Mouse (Mus musculus) midbrain, embryonic 12.5 days (tissue): ENCODE measurements around the gene Gm20388. TPM values are rescaled to one million over a fixed set of nuclear protein-coding genes. Genes with fewer than 3 reads are reported as not detected.

Source experiments
- ATAC-seq: fragments of 200-750 bp; cut with Nextera tagmentation; 2 replicates; pipeline ENCODE4 v1.8.0; 2017; ENCODE audit warnings: low read depth, moderate TSS enrichment, moderate library complexity; ENCODE audit not compliant: low FRiP score
- H3K27ac ChIP-seq: fragments of 300-500 bp; sonication (generic); replicated peaks from 2 replicates; pipeline ENCODE4 v1.5.1; 2016; ENCODE audit warnings: mild to moderate bottlenecking
- H3K27me3 ChIP-seq: fragments of 300-500 bp; sonication (generic); 2 replicates; pipeline ENCODE4 v1.6.1; 2016; ENCODE audit warnings: mild to moderate bottlenecking
- H3K36me3 ChIP-seq: fragments of 300-500 bp; sonication (generic); 2 replicates; pipeline ENCODE4 v1.6.1; 2016
- H3K4me1 ChIP-seq: fragments of 300-500 bp; sonication (generic); 2 replicates; pipeline ENCODE4 v1.6.1; 2016
- H3K4me2 ChIP-seq: fragments of 300-500 bp; sonication (generic); replicated peaks from 2 replicates; pipeline ENCODE4 v1.6.1; 2016; ENCODE audit warnings: mild to moderate bottlenecking, moderate library complexity
- H3K4me3 ChIP-seq: fragments of 300-500 bp; sonication (generic); 2 replicates; pipeline ENCODE4 v1.5.1; 2016; ENCODE audit warnings: mild to moderate bottlenecking
- H3K9ac ChIP-seq: fragments of 300-500 bp; sonication (generic); replicated peaks from 2 replicates; pipeline ENCODE4 v1.6.1; 2016; ENCODE audit warnings: mild to moderate bottlenecking, moderate library complexity
- H3K9me3 ChIP-seq: fragments of 300-500 bp; sonication (generic); 2 replicates; pipeline ENCODE4 v1.6.1; 2016; ENCODE audit warnings: mild to moderate bottlenecking
- WGBS: fragments of 180-500 bp; shearing (Covaris S2); methylation state at CpG from one replicate; pipeline ENCODE4 v1.1.7; 2016; 5-methylcytosine and 5-hydroxymethylcytosine counted together
- polyA plus RNA-seq: library from polyadenylated mRNA; unstranded; fragments of >200 nt; fragmentation: Nextera tagmentation; extraction: Ambion mirVana; gene quantifications from 2 replicates; pipeline ENCODE4 v1.2.1, GENCODE M21; 2016

Gm20388 gene
- polyA plus RNA-seq, 1 experiment from 2014 or later = not detected

DNA sequence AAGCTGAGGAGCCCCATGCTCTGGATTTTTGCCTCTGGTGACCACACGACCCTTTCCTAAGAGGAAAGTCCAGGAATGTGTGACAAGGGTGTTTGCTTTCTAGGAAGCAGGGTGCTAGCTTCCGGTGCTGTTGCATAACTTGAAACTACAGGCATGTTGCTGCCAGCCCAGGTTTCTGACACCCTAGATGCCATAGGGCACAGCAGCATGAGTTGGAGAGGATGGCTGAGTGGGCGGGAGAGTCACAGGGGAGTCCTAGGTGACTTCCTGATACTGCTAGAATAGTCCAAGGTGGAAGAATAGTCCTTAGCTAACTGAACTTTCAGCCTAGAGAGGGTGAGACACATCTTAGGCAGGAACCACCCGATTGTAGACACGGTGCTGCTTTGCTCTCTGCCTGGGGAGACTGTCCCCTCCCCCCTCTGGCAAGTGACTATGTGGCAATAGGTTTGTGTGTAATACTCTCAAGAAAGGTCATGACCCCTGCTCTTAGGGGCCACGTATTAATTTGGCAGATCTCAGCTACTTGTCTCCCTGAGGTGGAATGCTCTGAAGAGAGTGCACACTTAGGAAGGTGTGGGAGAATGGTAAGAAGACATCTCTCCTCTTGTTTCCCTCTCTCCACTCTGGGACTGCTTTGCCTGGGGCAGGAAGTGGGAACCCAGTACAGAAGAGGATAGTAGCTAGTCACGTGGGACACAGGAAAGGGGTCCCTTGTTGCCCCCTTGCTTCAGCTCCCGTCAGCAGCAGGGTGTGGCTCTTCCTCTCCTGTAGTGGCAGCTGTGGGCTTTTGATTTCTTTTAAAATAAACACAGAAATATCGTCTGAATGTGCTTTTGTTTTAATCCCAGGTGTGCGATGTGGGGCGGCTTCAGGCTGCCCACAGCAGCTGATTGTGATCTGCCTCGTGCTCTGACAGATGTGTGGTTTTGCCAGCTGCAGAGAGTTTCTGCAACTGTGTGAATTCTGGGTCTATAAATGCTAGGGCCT, 2553.3 kb downstream of the Gm20388 start:
- Histone ChIP-seq H3K9ac (no peak overlapping the region), H3K27ac (no peak overlapping the region), H3K36me3 (peaks cover 34% of the 10 kb centered on the region), H3K4me2 (no peak overlapping the region), H3K4me1 (peaks cover 11% of the 10 kb centered on the region), H3K9me3 (no peaks in the 10 kb centered on the region), H3K27me3 (peaks cover 43% of the 10 kb centered on the region), H3K4me3 (no peak overlapping the region)
- ATAC-seq = no peak
- WGBS = 69% methylated on average over 12 of the region's 12 CpGs

- Histone ChIP-seq H3K4me1 (peaks cover 10% of the 10 kb centered on the region), H3K4me2 (no peak overlapping the region), H3K27ac (no peak overlapping the region), H3K36me3 (peaks cover 44% of the 10 kb centered on the region), H3K27me3 (peaks cover 33% of the 10 kb centered on the region), H3K9ac (no peak overlapping the region), H3K9me3 (no peaks in the 10 kb centered on the region), H3K4me3 (no peak overlapping the region)
- no peak for ATAC-seq
- WGBS = 73% methylated on average over 7 of the region's 7 CpGs
Measured at GRCm38 (mm10) chr8:122464985-122465384, 2554.3 kb downstream of the Gm20388 start.

- H3K27ac ChIP-seq = no peak overlapping the region
- 94% methylated on average over 13 of the region's 13 CpGs for WGBS
- H3K4me2 ChIP-seq = no peak overlapping the region
- peaks cover 4% of the 10 kb centered on the region for H3K27me3 ChIP-seq
- no peaks in the 10 kb centered on the region for H3K9me3 ChIP-seq
- peaks cover 54% of the 10 kb centered on the region for H3K36me3 ChIP-seq
- no peak for ATAC-seq
- no peaks in the 10 kb centered on the region for H3K4me1 ChIP-seq
- no peak overlapping the region for H3K4me3 ChIP-seq
- no peak overlapping the region for H3K9ac ChIP-seq
Measured at GRCm38 (mm10) chr8:122467816-122468215, 2557.2 kb downstream of the Gm20388 start.

DNA sequence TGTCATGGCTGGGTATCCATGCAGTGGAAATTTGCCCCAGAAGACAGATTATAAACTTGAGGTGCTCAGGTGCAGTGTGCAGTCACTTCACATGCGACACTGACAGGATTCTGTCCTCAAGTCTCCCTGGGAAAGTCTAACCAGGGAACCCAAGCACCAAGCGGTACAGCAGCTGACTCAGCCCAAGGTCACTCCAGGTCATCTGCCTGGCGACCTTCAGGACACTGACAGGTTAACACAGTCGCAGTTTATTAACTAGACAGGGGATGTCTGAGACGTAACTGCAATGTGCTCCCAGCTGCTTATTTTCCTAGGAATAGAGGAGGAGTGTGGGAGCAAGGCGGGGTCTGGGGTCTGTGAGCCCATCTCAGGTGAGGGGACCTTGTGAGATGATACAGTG, 2558.8 kb downstream of the Gm20388 start:
- 81% methylated on average over 6 of the region's 6 CpGs for WGBS
- ATAC-seq = no peak
- peaks cover 65% of the 10 kb centered on the region for H3K36me3 ChIP-seq

GRCm38 (mm10) chr8:122469965-122470364, 2559.3 kb downstream of the Gm20388 start:
- Histone ChIP-seq H3K4me1 (peaks cover 6% of the 10 kb centered on the region), H3K36me3 (peaks cover 65% of the 10 kb centered on the region), H3K27me3 (no peaks in the 10 kb centered on the region), H3K4me2 (no peak overlapping the region), H3K9me3 (no peaks in the 10 kb centered on the region), H3K27ac (no peak overlapping the region), H3K9ac (no peak overlapping the region), H3K4me3 (no peak overlapping the region)
- no peak for ATAC-seq
- WGBS = 88% methylated on average over 10 of the region's 10 CpGs

More for the DNA sequence above, 2558.8 kb downstream of the Gm20388 start:
- H3K27me3 ChIP-seq = no peaks in the 10 kb centered on the region
- no peak overlapping the region for H3K4me3 ChIP-seq
- H3K9ac ChIP-seq = no peak overlapping the region
- no peaks in the 10 kb centered on the region for H3K9me3 ChIP-seq
- H3K4me1 ChIP-seq = 0 out of 2 replicates have a peak, but pooled peaks cover 1% of the 10 kb centered on the region
- H3K4me2 ChIP-seq = no peak overlapping the region
- no peak overlapping the region for H3K27ac ChIP-seq

DNA sequence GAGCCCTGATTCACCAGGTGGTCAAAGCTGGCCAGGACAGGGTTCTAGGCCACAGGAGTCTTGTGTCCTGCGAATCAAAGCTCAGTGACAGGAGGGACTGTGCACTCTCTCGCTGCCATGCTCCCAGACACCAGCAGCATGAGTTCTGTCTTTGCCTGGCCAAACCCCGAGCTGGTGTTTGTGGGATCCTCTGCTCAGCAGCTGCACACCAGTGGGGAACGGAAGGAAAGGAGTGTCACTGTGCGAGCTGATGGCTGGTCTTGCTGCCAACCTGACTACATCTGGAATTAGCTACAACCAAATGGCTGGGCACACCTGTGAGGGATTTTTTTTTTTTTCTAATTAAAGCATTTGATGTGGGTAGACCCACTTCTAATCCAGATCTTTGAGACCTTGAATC, 2560.1 kb downstream of the Gm20388 start:
- no peak overlapping the region for H3K4me2 ChIP-seq
- no peak overlapping the region for H3K27ac ChIP-seq
- peaks cover 63% of the 10 kb centered on the region for H3K36me3 ChIP-seq
- no peak overlapping the region for H3K9ac ChIP-seq
- ATAC-seq = no peak
- 91% methylated on average over 5 of the region's 5 CpGs for WGBS
- peaks cover 9% of the 10 kb centered on the region for H3K4me1 ChIP-seq
- H3K9me3 ChIP-seq = no peaks in the 10 kb centered on the region
- no peaks in the 10 kb centered on the region for H3K27me3 ChIP-seq
- no peak overlapping the region for H3K4me3 ChIP-seq

GRCm38 (mm10) chr8:122473911-122474421, 2563.3 kb downstream of the Gm20388 start:
- Histone ChIP-seq H3K27ac (no peak overlapping the region), H3K4me1 (peaks cover 21% of the 10 kb centered on the region), H3K4me3 (no peak overlapping the region), H3K9ac (no peak overlapping the region), H3K36me3 (peaks cover 44% of the 10 kb centered on the region), H3K27me3 (no peaks in the 10 kb centered on the region), H3K9me3 (no peaks in the 10 kb centered on the region), H3K4me2 (no peak overlapping the region)
- WGBS = 94% methylated on average over 8 of the region's 8 CpGs
- ATAC-seq = no peak

GRCm38 (mm10) chr8:122474951-122475560, 2564.4 kb downstream of the Gm20388 start:
- peak overlapping the region; percentile 99 for H3K4me3 ChIP-seq
- 14% methylated on average over 16 of the region's 16 CpGs for WGBS
- peak overlapping the region; percentile 96 for H3K9ac ChIP-seq
- 0 out of 2 replicates have a peak, but pooled peaks have one; percentile 9 for ATAC-seq
- H3K36me3 ChIP-seq = peaks cover 45% of the 10 kb centered on the region
- no peaks in the 10 kb centered on the region for H3K27me3 ChIP-seq
- H3K27ac ChIP-seq = peak overlapping the region; percentile 75
- H3K4me2 ChIP-seq = peak overlapping the region; percentile 94
- H3K4me1 ChIP-seq = peaks cover 21% of the 10 kb centered on the region
- H3K9me3 ChIP-seq = no peaks in the 10 kb centered on the region

DNA sequence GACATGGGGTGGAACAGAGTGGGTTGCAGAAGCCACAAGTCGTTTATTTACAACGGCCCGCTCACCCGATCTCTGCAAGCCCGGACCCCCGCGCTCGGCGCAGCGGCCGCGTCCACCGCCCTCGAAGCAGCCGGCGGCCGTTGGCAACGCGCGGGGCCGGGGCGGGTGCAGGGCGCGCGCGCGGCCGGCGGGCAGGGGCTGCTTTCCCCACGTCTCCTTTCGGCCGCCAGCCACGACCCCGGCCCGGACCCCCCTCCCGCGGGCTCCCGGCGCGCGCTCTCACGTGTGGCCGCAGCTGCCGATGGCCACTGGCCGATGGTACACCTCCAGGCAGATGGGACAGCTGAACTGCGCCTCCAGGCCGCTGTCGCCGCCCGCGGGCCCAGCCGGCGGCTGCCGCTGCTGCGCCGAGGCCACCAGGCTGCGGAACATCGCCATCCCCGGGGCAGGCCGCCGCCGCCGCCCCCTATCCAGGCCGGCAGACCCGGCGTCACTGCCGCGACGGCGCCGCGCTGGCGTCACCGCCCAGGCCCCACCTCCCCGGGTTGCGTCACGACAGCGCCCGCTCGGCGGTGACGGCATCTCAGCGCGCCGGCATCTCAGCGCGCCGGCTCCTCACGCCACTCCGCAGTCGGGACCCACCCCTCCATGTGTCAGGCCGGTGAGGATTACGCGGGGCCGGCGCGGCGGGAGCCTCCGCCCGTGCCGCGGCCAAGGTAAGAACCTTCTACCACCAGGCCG, 2565.1 kb downstream of the Gm20388 start, which contains the start of the genes Rnf166 and Ctu2:
Gene Rnf166, minus strand, starts transcription at position 485 of the 741 bp plus-strand sequence.
Gene Ctu2, plus strand, starts transcription at position 564 of the 741 bp plus-strand sequence.
- WGBS = under 1% methylated on average over 102 of the region's 103 CpGs
- Histone ChIP-seq H3K4me1 (peaks cover 21% of the 10 kb centered on the region), H3K9me3 (no peaks in the 10 kb centered on the region), H3K27me3 (no peaks in the 10 kb centered on the region), H3K4me3 (peak within 1 kb of the TSS; percentile 99), H3K9ac (peak within 1 kb of the TSS; percentile 96), H3K4me2 (peak within 1 kb of the TSS; percentile 94), H3K27ac (peak within 1 kb of the TSS; percentile 75), H3K36me3 (peaks cover 49% of the 10 kb centered on the region)
- peak; percentile 95 for ATAC-seq

GRCm38 (mm10) chr8:122482448-122482847, 2571.8 kb downstream of the Gm20388 start:
- Histone ChIP-seq H3K4me1 (peaks cover 1% of the 10 kb centered on the region), H3K9ac (no peak overlapping the region), H3K27ac (no peak overlapping the region), H3K9me3 (no peaks in the 10 kb centered on the region), H3K4me3 (no peak overlapping the region), H3K27me3 (no peaks in the 10 kb centered on the region), H3K36me3 (peaks cover 73% of the 10 kb centered on the region), H3K4me2 (no peak overlapping the region)
- WGBS = 98% methylated on average over 8 of the region's 8 CpGs
- ATAC-seq = no peak

GRCm38 (mm10) chr8:122483877-122484276, 2573.2 kb downstream of the Gm20388 start:
- Histone ChIP-seq H3K27ac (no peak overlapping the region), H3K4me3 (no peak overlapping the region), H3K9me3 (no peaks in the 10 kb centered on the region), H3K27me3 (no peaks in the 10 kb centered on the region), H3K36me3 (peaks cover 61% of the 10 kb centered on the region), H3K4me1 (no peaks in the 10 kb centered on the region), H3K4me2 (no peak overlapping the region), H3K9ac (no peak overlapping the region)
- ATAC-seq = no peak
- 95% methylated on average over 7 of the region's 7 CpGs for WGBS
